In genomic region chr11:115026912-115027311, GRCm38 (mm10) we compare ENCODE assay signal across 19 mouse cellular contexts. TPM values are rescaled to one million over a fixed set of nuclear protein-coding genes. Genes with fewer than 3 reads are reported as not detected.
"Had no signal": no experiment of that assay in that cellular context is flagged by ENCODE, and none has a peak within 500 bp of the region (broad histone marks: within the 10 kb centered on the region; RNA-seq: fewer than 3 reads in every experiment).

Gene Cd300ld4 (minus strand): TSS chr11:115027012.

RNA-seq across cellular contexts. Expression of gene Cd300ld4, which starts in this region (rescaled TPM):
- total RNA-seq: common myeloid progenitor, adult 5-6 weeks; forebrain, postnatal 0 days; gastrocnemius, adult 18-20 months; gastrocnemius, postnatal 25 days; granulocyte monocyte progenitor cell, adult 5-6 weeks had no signal
- polyA plus RNA-seq: embryonic facial prominence, embryonic 10.5 days; embryonic facial prominence, embryonic 11.5 days; embryonic facial prominence, embryonic 12.5 days; embryonic facial prominence, embryonic 13.5 days; embryonic facial prominence, embryonic 14.5 days; embryonic facial prominence, embryonic 15.5 days; erythroblast, embryonic 14.5 days; forebrain, embryonic 10.5 days; forebrain, embryonic 11.5 days; forebrain, embryonic 12.5 days; forebrain, embryonic 13.5 days; forebrain, embryonic 14.5 days; forebrain, embryonic 15.5 days; forebrain, embryonic 16.5 days; forebrain, postnatal 0 days had no signal
